Mouse (Mus musculus) gastrocnemius, postnatal 14 days (tissue): ENCODE results near the gene Ppp2r5b. TPM values are rescaled to one million over a fixed set of nuclear protein-coding genes. Genes with fewer than 3 reads are reported as not detected.

Experiments used
- DNase-seq: peaks from one replicate; pipeline ENCODE4 v3.0.0; 2021; ENCODE audit warnings: mixed read lengths
- intact Hi-C: fragments of 180-260 bp; cut with DNase I; formaldehyde crosslinking; loops from one replicate; pipeline ENCODE4 v1.15.1; 2025; ENCODE audit warnings: low total_unique reads
- total RNA-seq, 2 experiments: library from RNA; stranded (reverse); gene quantifications; 2 replicates each; pipeline ENCODE4 v1.2.3; 2021

The Ppp2r5b gene
- total RNA-seq, 2 experiments from 2014 or later: 22.4 to 24.7 TPM

GRCm38 (mm10) chr19:6240725-6241124 lies 5.1 kb upstream of the Ppp2r5b start:
- intact Hi-C loops: no loop called here
- no peak for DNase-seq

- no peak for DNase-seq
Observed at GRCm38 (mm10) chr19:6240136-6240535, 4.5 kb upstream of the Ppp2r5b start.

GRCm38 (mm10) chr19:6238740-6239139 lies 3.1 kb upstream of the Ppp2r5b start:
- intact Hi-C loops: no loop called here
- DNase-seq: no peak

More at GRCm38 (mm10) chr19:6240136-6240535, 4.5 kb upstream of the Ppp2r5b start:
- intact Hi-C loops: no loop called here

- DNase-seq: no peak
- intact Hi-C loops: no loop called here
Observed at GRCm38 (mm10) chr19:6236842-6237241, 1.2 kb upstream of the Ppp2r5b start.

- intact Hi-C loops: no loop called here
Observed at GRCm38 (mm10) chr19:6236053-6236441, 375 bp upstream of the Ppp2r5b start.

GRCm38 (mm10) chr19:6234337-6235083 lies 1.2 kb downstream of the Ppp2r5b start:
- intact Hi-C loops: loop anchor here (5.0 kb wide), 1 partner anchor 97 kb away; no protein-coding TSS in a partner anchor
- DNase-seq: no peak

More at GRCm38 (mm10) chr19:6236053-6236441, 375 bp upstream of the Ppp2r5b start:
- DNase-seq: peak; percentile 92

- DNase-seq: no peak
- intact Hi-C loops: loop anchor here (5.0 kb wide), 1 partner anchor 96 kb away; no protein-coding TSS in a partner anchor
Observed at GRCm38 (mm10) chr19:6233647-6234046, 2.0 kb downstream of the Ppp2r5b start.

- no peak for DNase-seq
- intact Hi-C loops: loop anchor here (5.0 kb wide), 1 partner anchor 94 kb away; no protein-coding TSS in a partner anchor
Observed at GRCm38 (mm10) chr19:6231036-6231435, 4.6 kb downstream of the Ppp2r5b start.

GRCm38 (mm10) chr19:6230411-6230810 lies 5.3 kb downstream of the Ppp2r5b start:
- intact Hi-C loops: loop anchor here (5.0 kb wide), 1 partner anchor 93 kb away; no protein-coding TSS in a partner anchor
- DNase-seq: peak; percentile 47

- intact Hi-C loops: no loop called here
- DNase-seq: no peak
Observed at GRCm38 (mm10) chr19:6227864-6228263, 7.8 kb downstream of the Ppp2r5b start.

- no peak for DNase-seq
- intact Hi-C loops: no loop called here
Observed at GRCm38 (mm10) chr19:6226763-6227162, 8.9 kb downstream of the Ppp2r5b start.

- DNase-seq: no peak
- intact Hi-C loops: no loop called here
Observed at GRCm38 (mm10) chr19:6226135-6226534, 9.5 kb downstream of the Ppp2r5b start, which contains the start of gene Gpha2. Gene Gpha2 (plus strand): TSS chr19:6226380.

GRCm38 (mm10) chr19:6218606-6219005 lies 17.1 kb downstream of the Ppp2r5b start:
- intact Hi-C loops: no loop called here
- DNase-seq: no peak

- DNase-seq: no peak
- intact Hi-C loops: no loop called here
Observed at GRCm38 (mm10) chr19:6216046-6216705, 19.5 kb downstream of the Ppp2r5b start.

GRCm38 (mm10) chr19:6206716-6207115 lies 29.0 kb downstream of the Ppp2r5b start:
- no peak for DNase-seq
- intact Hi-C loops: no loop called here

GRCm38 (mm10) chr19:6204265-6204664 lies 31.4 kb downstream of the Ppp2r5b start:
- intact Hi-C loops: no loop called here
- no peak for DNase-seq

GRCm38 (mm10) chr19:6184131-6184530 lies 51.5 kb downstream of the Ppp2r5b start, which contains the start of gene Majin:
Gene Majin (plus strand): TSS chr19:6184388.
- DNase-seq: no peak
- intact Hi-C loops: no loop called here

- no peak for DNase-seq
- intact Hi-C loops: no loop called here
Observed at GRCm38 (mm10) chr19:6182534-6182933, 53.1 kb downstream of the Ppp2r5b start.

- intact Hi-C loops: no loop called here
- DNase-seq: no peak
Observed at GRCm38 (mm10) chr19:6181629-6182028, 54.0 kb downstream of the Ppp2r5b start.

- intact Hi-C loops: no loop called here
- no peak for DNase-seq
Observed at GRCm38 (mm10) chr19:6178775-6179174, 56.9 kb downstream of the Ppp2r5b start.
